Mouse (Mus musculus) MEL (cell line): ENCODE data around the gene Hbp1. TPM values are rescaled to one million over a fixed set of nuclear protein-coding genes. Genes with fewer than 3 reads are reported as not detected.

Source experiments
- DNase-seq: peaks from one replicate; pipeline ENCODE4 v3.0.0; 2011; ENCODE audit warnings: low read depth, low spot score
- H3K27ac ChIP-seq: 2 replicates; pipeline ENCODE4 v1.5.1; 2012; ENCODE audit warnings: low read depth, mild to moderate bottlenecking, control low read depth, low read length, moderate library complexity; ENCODE audit not compliant: control insufficient read depth
- H3K27me3 ChIP-seq, 2 experiments: fragments of 150-350 bp in 1 of 2; sonication (generic) in 1 of 2; 2 replicates each; pipeline ENCODE4 v1.6.1; 2012; ENCODE audit warnings: low read length in 2 of 2, mild to moderate bottlenecking in 2 of 2, improper control_type of control experiment in 1 of 2, moderate library complexity in 1 of 2; ENCODE audit not compliant: insufficient read depth in 2 of 2, control insufficient read depth in 1 of 2
- H3K36me3 ChIP-seq, 2 experiments: 2 replicates each; pipeline ENCODE4 v1.6.1; 2012 to 2014; ENCODE audit warnings: low read length in 2 of 2, improper control_type of control experiment in 1 of 2, inconsistent platforms in 1 of 2, mild to moderate bottlenecking in 1 of 2; ENCODE audit not compliant: insufficient read depth in 2 of 2, control insufficient read depth in 1 of 2
- H3K4me1 ChIP-seq, 2 experiments: fragments of 150-350 bp in 1 of 2; sonication (generic) in 1 of 2; 2 replicates each; pipeline ENCODE4 v1.6.1; 2012; ENCODE audit warnings: low read length in 2 of 2, improper control_type of control experiment in 1 of 2, mild to moderate bottlenecking in 1 of 2; ENCODE audit not compliant: insufficient read depth in 2 of 2, control insufficient read depth in 1 of 2
- H3K4me3 ChIP-seq, 2 experiments: fragments of 150-350 bp in 1 of 2; sonication (generic) in 1 of 2; 2 replicates each; pipeline ENCODE4 v1.5.1; 2012; ENCODE audit warnings: low read depth in 2 of 2, low read length in 2 of 2, mild to moderate bottlenecking in 2 of 2, moderate library complexity in 2 of 2, control low read depth in 1 of 2, improper control_type of control experiment in 1 of 2; ENCODE audit not compliant: control insufficient read depth in 1 of 2, insufficient read depth in 1 of 2
- H3K79me2 ChIP-seq: 2 replicates; pipeline ENCODE4 v1.6.1; 2012; ENCODE audit warnings: mild to moderate bottlenecking, low read length, moderate library complexity; ENCODE audit not compliant: control insufficient read depth, poor library complexity, insufficient read depth
- H3K9ac ChIP-seq: 2 replicates; pipeline ENCODE4 v1.6.1; 2012; ENCODE audit warnings: low read depth, mild to moderate bottlenecking, control low read depth, low read length, moderate library complexity; ENCODE audit not compliant: control insufficient read depth, poor library complexity, severe bottlenecking
- H3K9me3 ChIP-seq: fragments of 150-350 bp; sonication (generic); replicated peaks from 2 replicates; pipeline ENCODE4 v1.6.1; 2012; ENCODE audit warnings: mild to moderate bottlenecking, low read length, improper control_type of control experiment, moderate library complexity; ENCODE audit not compliant: insufficient read depth
- CHD1 ChIP-seq: IDR thresholded peaks from 2 replicates; pipeline ENCODE4 v1.6.1; 2012; ENCODE audit warnings: low read depth, mild to moderate bottlenecking, inconsistent platforms, low read length, improper control_type of control experiment
- E2F4 ChIP-seq: IDR thresholded peaks from 2 replicates; pipeline ENCODE4 v1.6.1; 2011; ENCODE audit warnings: low read depth, low read length, improper control_type of control experiment, borderline replicate concordance
- ETS1 ChIP-seq: IDR thresholded peaks from 2 replicates; pipeline ENCODE4 v1.6.1; 2012; ENCODE audit warnings: low read depth, mild to moderate bottlenecking, inconsistent platforms, low read length, improper control_type of control experiment, moderate library complexity
- HCFC1 ChIP-seq: IDR thresholded peaks from 2 replicates; pipeline ENCODE4 v1.6.1; 2012; ENCODE audit warnings: low read depth, mild to moderate bottlenecking, inconsistent platforms, low read length, improper control_type of control experiment, moderate library complexity
- JUND ChIP-seq: IDR thresholded peaks from 2 replicates; pipeline ENCODE4 v1.6.1; 2011; ENCODE audit warnings: low read depth, mild to moderate bottlenecking, improper control_type of control experiment, low read length
- MAFK ChIP-seq: IDR thresholded peaks from 2 replicates; pipeline ENCODE4 v1.6.1; 2011; ENCODE audit warnings: low read depth, mild to moderate bottlenecking, low read length, improper control_type of control experiment, borderline replicate concordance
- MEF2A ChIP-seq: IDR thresholded peaks from 2 replicates; pipeline ENCODE4 v1.6.1; 2014; ENCODE audit warnings: low read depth, mild to moderate bottlenecking, inconsistent platforms, low read length, improper control_type of control experiment; ENCODE audit not compliant: poor library complexity, insufficient replicate concordance, severe bottlenecking; ENCODE audit errors: extremely low read depth
- MXI1 ChIP-seq: IDR thresholded peaks from 2 replicates; pipeline ENCODE4 v1.6.1; 2011; ENCODE audit warnings: mild to moderate bottlenecking, low read depth, low read length, improper control_type of control experiment
- MYB ChIP-seq: IDR thresholded peaks from 2 replicates; pipeline ENCODE4 v1.6.1; 2011; ENCODE audit warnings: mild to moderate bottlenecking, low read depth, low read length, improper control_type of control experiment
- NRF1 ChIP-seq: IDR thresholded peaks from 2 replicates; pipeline ENCODE4 v1.6.1; 2014; ENCODE audit warnings: low read depth, mild to moderate bottlenecking, inconsistent platforms, low read length, improper control_type of control experiment, moderate library complexity; ENCODE audit not compliant: poor library complexity, insufficient read depth, severe bottlenecking
- POLR2A ChIP-seq, 2 experiments: IDR thresholded peaks; 2 replicates each; pipeline ENCODE4 v1.6.1; 2011 to 2012; ENCODE audit warnings: low read length in 2 of 2, mild to moderate bottlenecking in 2 of 2, control low read depth in 1 of 2, improper control_type of control experiment in 1 of 2, low read depth in 1 of 2, moderate library complexity in 1 of 2; ENCODE audit not compliant: control insufficient read depth in 1 of 2, insufficient read depth in 1 of 2, poor library complexity in 1 of 2
- POLR2AphosphoS2 ChIP-seq: IDR thresholded peaks from 2 replicates; pipeline ENCODE4 v1.6.1; 2011; ENCODE audit warnings: low read length, improper control_type of control experiment
- POLR2AphosphoS5 ChIP-seq: IDR thresholded peaks from 2 replicates; pipeline ENCODE4 v1.6.1; 2012; ENCODE audit warnings: low read depth, borderline replicate concordance, mild to moderate bottlenecking, inconsistent platforms, low read length, moderate library complexity, mixed read lengths
- RAD21 ChIP-seq: IDR thresholded peaks from 2 replicates; pipeline ENCODE4 v1.6.1; 2011; ENCODE audit warnings: mild to moderate bottlenecking, low read depth, low read length, improper control_type of control experiment
- SIN3A ChIP-seq: IDR thresholded peaks from 2 replicates; pipeline ENCODE4 v1.6.1; 2012; ENCODE audit warnings: low read length, improper control_type of control experiment, inconsistent platforms
- TAL1 ChIP-seq: IDR thresholded peaks from 2 replicates; pipeline ENCODE4 v1.6.1; 2012; ENCODE audit warnings: mild to moderate bottlenecking, inconsistent platforms, low read length, moderate library complexity, mixed read lengths
- TBP ChIP-seq: IDR thresholded peaks from 2 replicates; pipeline ENCODE4 v1.8.0; 2011; ENCODE audit warnings: low read depth, low read length, improper control_type of control experiment
- UBTF ChIP-seq: IDR thresholded peaks from 2 replicates; pipeline ENCODE4 v1.6.1; 2012; ENCODE audit warnings: low read depth, mild to moderate bottlenecking, inconsistent platforms, low read length, improper control_type of control experiment, moderate library complexity, borderline replicate concordance; ENCODE audit not compliant: insufficient read depth
- USF2 ChIP-seq, 2 experiments: IDR thresholded peaks; 2 replicates each; pipeline ENCODE4 v1.6.1; 2011 to 2012; ENCODE audit warnings: improper control_type of control experiment in 2 of 2, low read length in 2 of 2, borderline replicate concordance in 1 of 2, inconsistent platforms in 1 of 2, low read depth in 1 of 2, mild to moderate bottlenecking in 1 of 2; ENCODE audit not compliant: insufficient read depth in 1 of 2
- ZC3H11A ChIP-seq: IDR thresholded peaks from 2 replicates; pipeline ENCODE4 v1.6.1; 2012; ENCODE audit warnings: low read depth, mild to moderate bottlenecking, inconsistent platforms, low read length, improper control_type of control experiment
- ZKSCAN1 ChIP-seq: IDR thresholded peaks from 2 replicates; pipeline ENCODE4 v1.6.1; 2012; ENCODE audit warnings: low read depth, mild to moderate bottlenecking, inconsistent platforms, low read length, improper control_type of control experiment, moderate library complexity
- ZNF384 ChIP-seq: IDR thresholded peaks from 2 replicates; pipeline ENCODE4 v1.6.1; 2012; ENCODE audit warnings: low read depth, mild to moderate bottlenecking, inconsistent platforms, low read length, improper control_type of control experiment
- polyA plus RNA-seq, 2 experiments: library from polyadenylated mRNA; stranded (reverse) in 1 of 2; unstranded in 1 of 2; fragments of >175 nt in 1 of 2; fragments of >200 nt in 1 of 2; gene quantifications; 2 replicates each; pipeline versions ENCODE4 v1.2.1 to v1.2.4; 2012; ENCODE audit warnings: low replicate concordance in 2 of 2, low read depth in 1 of 2; ENCODE audit not compliant: insufficient read length in 2 of 2, insufficient read depth in 1 of 2, missing spikeins in 1 of 2
- total RNA-seq: library from RNA; depleted of rRNA; stranded (reverse); fragments of 300-350 nt; gene quantifications from 2 replicates; pipeline ENCODE4 v1.2.3, GENCODE M21; 2012

The Hbp1 gene
- total and polyA plus RNA-seq, 3 experiments: 4.3 to 8.8 TPM; not detected in 1

DNA sequence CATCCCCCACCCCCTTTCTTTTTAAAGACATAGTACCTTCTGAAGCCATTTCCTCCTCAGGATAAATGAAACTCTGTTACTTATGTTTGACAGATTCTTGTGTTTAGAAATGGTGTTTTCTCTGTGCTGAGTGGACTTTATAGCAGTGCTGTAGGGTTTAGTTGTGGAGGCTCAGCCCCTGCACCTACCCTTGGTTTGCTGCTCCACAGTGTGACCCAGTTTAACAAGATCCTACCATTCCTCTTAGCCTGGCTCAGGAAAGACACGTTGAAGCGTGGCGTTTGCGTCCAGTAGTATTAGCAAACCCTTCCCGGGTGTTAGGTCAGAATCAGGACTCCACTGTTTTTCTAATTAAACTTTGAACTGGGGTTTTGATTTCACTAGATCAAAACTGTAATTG is 54.0 kb downstream of the Hbp1 start:
- Histone ChIP-seq H3K36me3 (no peaks in the 10 kb centered on the region), H3K27ac (no peak overlapping the region), H3K9ac (no peak overlapping the region), H3K4me3 (no peak overlapping the region), H3K27me3 (no peaks in the 10 kb centered on the region), H3K79me2 (no peaks in the 10 kb centered on the region), H3K4me1 (no peaks in the 10 kb centered on the region), H3K9me3 (no peaks in the 10 kb centered on the region)
- TF ChIP-seq MEF2A (no peak), POLR2AphosphoS5 (no peak), POLR2A (IDR thresholded peaks at IDR 0.05; ENCODE audit: control insufficient read depth in 1 of 2, insufficient read depth in 1 of 2, low read depth in 1 of 2, low read length in 2 of 2, poor library complexity in 1 of 2) (no peak), CHD1 (no peak), ZNF384 (no peak), E2F4 (no peak), MYB (no peak), ZKSCAN1 (no peak), ETS1 (no peak), HCFC1 (no peak), JUND (no peak), NRF1 (no peak), MAFK (no peak), UBTF (no peak), POLR2AphosphoS2 (no peak), MXI1 (no peak), RAD21 (no peak), SIN3A (no peak), TAL1 (no peak)
- no peak for DNase-seq

DNA sequence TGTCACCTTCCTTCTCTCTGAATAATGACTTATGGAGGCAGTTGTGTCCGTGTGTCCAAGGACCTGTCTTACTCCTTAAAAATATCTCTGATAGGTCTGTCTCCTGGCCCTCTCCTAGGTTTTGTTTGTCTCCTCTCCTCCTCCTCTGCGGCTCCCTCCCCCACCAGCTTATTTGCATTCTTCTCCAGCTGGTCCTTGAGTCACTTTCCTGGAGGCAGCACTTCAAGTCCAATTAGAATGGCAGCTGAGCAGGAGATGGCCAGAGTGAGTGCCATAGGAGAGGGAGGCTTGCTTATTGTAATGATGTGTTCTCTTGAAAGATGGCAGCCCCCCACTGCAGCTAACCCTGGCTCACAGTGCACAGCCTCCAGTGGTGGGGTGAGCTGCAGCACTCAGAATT is 54.4 kb downstream of the Hbp1 start:
- Histone ChIP-seq H3K4me1 (no peaks in the 10 kb centered on the region), H3K36me3 (no peaks in the 10 kb centered on the region), H3K79me2 (no peaks in the 10 kb centered on the region), H3K9me3 (no peaks in the 10 kb centered on the region), H3K4me3 (no peak overlapping the region), H3K27ac (no peak overlapping the region), H3K9ac (no peak overlapping the region), H3K27me3 (no peaks in the 10 kb centered on the region)
- TF ChIP-seq ZC3H11A: no peak
- no peak for TF ChIP-seq USF2 (IDR thresholded peaks at IDR 0.05; ENCODE audit: borderline replicate concordance in 1 of 2, insufficient read depth in 1 of 2, low read depth in 1 of 2, low read length in 2 of 2)
- no peak for TF ChIP-seq TBP
- DNase-seq: no peak
